Mouse (Mus musculus) embryonic facial prominence, embryonic 14.5 days (tissue): ENCODE data around the gene Ankdd1a. TPM values are rescaled to one million over a fixed set of nuclear protein-coding genes. Genes with fewer than 3 reads are reported as not detected.

ENCODE experiments used
- ATAC-seq: fragments of 200-750 bp; cut with Nextera tagmentation; 2 replicates; pipeline ENCODE4 v1.8.0; 2017; ENCODE audit warnings: low read depth, moderate number of reproducible peaks, moderate TSS enrichment
- DNase-seq: peaks from one replicate; pipeline ENCODE4 v3.0.0-alpha.2; 2015; ENCODE audit warnings: low spot score
- H3K27ac ChIP-seq: fragments of 300-500 bp; sonication (generic); replicated peaks from 2 replicates; pipeline ENCODE4 v1.5.1; 2014; ENCODE audit warnings: low read depth, mild to moderate bottlenecking, low read length, moderate library complexity
- H3K27me3 ChIP-seq: fragments of 300-500 bp; sonication (generic); replicated peaks from 2 replicates; pipeline ENCODE4 v1.6.1; 2014; ENCODE audit warnings: low read length; ENCODE audit not compliant: control insufficient read depth, insufficient read depth
- H3K36me3 ChIP-seq: fragments of 300-500 bp; sonication (generic); 2 replicates; pipeline ENCODE4 v1.6.1; 2014; ENCODE audit warnings: low read length, mixed read lengths; ENCODE audit not compliant: control insufficient read depth, insufficient read depth
- H3K4me1 ChIP-seq: fragments of 300-500 bp; sonication (generic); 2 replicates; pipeline ENCODE4 v1.6.1; 2014; ENCODE audit warnings: antibody characterized with exemption, low read length; ENCODE audit not compliant: control insufficient read depth, insufficient read depth
- H3K4me2 ChIP-seq: fragments of 300-500 bp; sonication (generic); 2 replicates; pipeline ENCODE4 v1.6.1; 2014; ENCODE audit warnings: low read depth, mild to moderate bottlenecking, low read length, moderate library complexity, mixed read lengths
- H3K4me3 ChIP-seq: fragments of 300-500 bp; sonication (generic); 2 replicates; pipeline ENCODE4 v1.5.1; 2014; ENCODE audit warnings: low read depth, mild to moderate bottlenecking, low read length
- H3K9ac ChIP-seq: fragments of 300-500 bp; sonication (generic); 2 replicates; pipeline ENCODE4 v1.6.1; 2014; ENCODE audit warnings: low read depth, mild to moderate bottlenecking, low read length, moderate library complexity, mixed read lengths
- H3K9me3 ChIP-seq: fragments of 300-500 bp; sonication (generic); 2 replicates; pipeline ENCODE4 v1.6.1; 2016; ENCODE audit warnings: low read length; ENCODE audit not compliant: control insufficient read depth
- WGBS: fragments of 180-500 bp; shearing (Covaris S2); extraction: QIAGEN DNeasy Blood & Tissue Kit; methylation state at CpG from one replicate; pipeline ENCODE4 v1.1.7; 2014; 5-methylcytosine and 5-hydroxymethylcytosine counted together
- polyA plus RNA-seq: library from polyadenylated mRNA; unstranded; fragments of >200 nt; fragmentation: Nextera tagmentation; extraction: Ambion mirVana; gene quantifications from 2 replicates; pipeline ENCODE4 v1.2.1, GENCODE M21; 2014

Gene Ankdd1a
- polyA plus RNA-seq, 1 experiment from 2014 or later = not detected

DNA sequence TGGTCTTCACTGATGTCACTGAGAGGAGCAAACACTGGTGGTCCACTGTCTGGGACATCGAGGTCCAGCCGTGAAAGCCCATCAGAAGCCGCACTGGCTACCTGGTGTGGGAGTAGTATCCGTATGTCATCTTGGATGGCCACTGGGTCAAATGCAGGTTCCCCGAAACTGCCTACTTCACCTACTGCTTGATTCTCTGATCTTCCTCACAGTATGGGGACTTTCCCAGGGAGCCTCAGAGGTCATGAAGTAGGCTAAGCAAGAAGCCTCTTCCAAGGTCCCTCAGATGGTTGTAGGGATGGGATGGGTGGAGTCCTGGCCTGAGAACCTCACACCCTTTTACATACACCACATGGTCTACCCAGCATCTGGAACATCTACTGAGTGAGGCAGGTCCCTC, 37.0 kb upstream of the Ankdd1a start:
- H3K4me1 ChIP-seq = peaks cover 14% of the 10 kb centered on the region
- peaks cover 56% of the 10 kb centered on the region for H3K36me3 ChIP-seq
- no peaks in the 10 kb centered on the region for H3K27me3 ChIP-seq
- H3K27ac ChIP-seq = no peak overlapping the region
- DNase-seq (no peak), ATAC-seq (no peak)
- no peak overlapping the region for H3K9ac ChIP-seq
- 95% methylated on average over 5 of the region's 5 CpGs for WGBS
- no peak overlapping the region for H3K4me3 ChIP-seq
- H3K4me2 ChIP-seq = no peak overlapping the region
- no peaks in the 10 kb centered on the region for H3K9me3 ChIP-seq

DNA sequence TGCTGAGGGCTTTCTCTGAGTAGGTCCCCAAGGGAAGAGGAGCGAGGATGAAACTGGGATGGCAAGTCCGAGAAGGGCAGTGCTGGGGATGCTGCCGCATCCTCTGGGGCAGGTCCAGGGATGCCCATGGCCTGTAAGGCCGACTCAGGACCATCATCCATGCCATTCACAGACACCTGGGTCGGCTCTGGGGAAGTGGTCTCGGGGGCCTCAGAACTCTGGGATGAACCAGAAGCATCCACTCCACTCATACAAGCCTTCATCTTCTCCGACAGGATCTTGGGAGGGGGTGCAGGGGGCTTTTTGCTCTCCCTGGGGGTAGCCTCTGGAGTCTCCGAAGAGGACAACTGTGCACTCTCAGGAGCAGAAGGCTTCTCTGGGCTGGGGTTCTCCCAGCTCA, 36.4 kb upstream of the Ankdd1a start:
- Histone ChIP-seq H3K4me2 (no peak overlapping the region), H3K27ac (no peak overlapping the region), H3K36me3 (peaks cover 56% of the 10 kb centered on the region), H3K4me1 (peaks cover 17% of the 10 kb centered on the region), H3K9ac (no peak overlapping the region), H3K27me3 (no peaks in the 10 kb centered on the region), H3K4me3 (no peak overlapping the region), H3K9me3 (no peaks in the 10 kb centered on the region)
- ATAC-seq (no peak), DNase-seq (no peak)
- 90% methylated on average over 8 of the region's 8 CpGs for WGBS

DNA sequence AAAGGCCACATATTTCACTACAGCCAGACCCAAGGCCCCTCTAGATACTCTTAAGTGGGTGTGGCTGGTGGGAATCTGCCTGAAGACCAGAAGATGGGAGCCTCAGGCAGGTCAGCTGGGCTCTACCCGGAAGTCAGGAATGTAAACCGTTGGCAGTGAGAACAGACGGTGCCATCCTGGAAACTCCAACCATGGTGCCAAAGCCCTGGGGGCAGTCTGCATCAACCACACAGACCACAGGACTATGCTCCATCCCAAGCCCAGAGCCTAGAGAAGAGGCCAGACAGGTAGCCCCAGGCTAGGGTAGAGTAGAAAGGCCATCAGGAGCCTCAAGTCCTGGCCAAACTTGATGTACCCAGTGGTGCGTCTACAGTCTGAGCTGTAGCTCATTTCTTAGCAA, 35.6 kb upstream of the Ankdd1a start:
- Histone ChIP-seq H3K9me3 (no peaks in the 10 kb centered on the region), H3K4me2 (no peak overlapping the region), H3K36me3 (peaks cover 56% of the 10 kb centered on the region), H3K9ac (peak overlapping the region; percentile 25; the same call in 1 of the 2 replicates), H3K27ac (peak overlapping the region; percentile 28), H3K4me3 (no peak overlapping the region), H3K4me1 (peaks cover 22% of the 10 kb centered on the region), H3K27me3 (no peaks in the 10 kb centered on the region)
- no peak for DNase-seq
- WGBS = 75% methylated on average over 4 of the region's 4 CpGs
- ATAC-seq = no peak

DNA sequence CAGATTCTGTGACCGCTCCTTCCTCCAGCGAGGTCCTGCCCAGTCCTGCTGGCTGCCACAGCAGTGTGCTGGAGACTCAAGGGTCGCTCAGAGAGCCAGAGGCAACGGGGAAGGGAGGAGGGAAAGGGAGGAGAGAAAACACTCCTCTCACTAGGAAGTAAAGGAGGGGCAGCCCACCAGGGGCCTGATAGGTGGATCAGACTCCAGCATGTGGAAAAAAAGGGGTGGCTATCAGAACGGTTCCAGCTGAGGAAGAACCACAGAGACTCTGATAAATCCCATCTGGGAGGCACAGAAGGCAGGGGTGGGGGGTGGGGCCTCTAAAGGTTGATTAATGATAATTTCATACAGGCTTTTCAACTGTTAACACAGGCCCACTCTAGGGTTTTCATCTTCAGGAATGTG, 35.0 kb upstream of the Ankdd1a start:
- H3K27me3 ChIP-seq = no peaks in the 10 kb centered on the region
- H3K9ac ChIP-seq = peak overlapping the region; percentile 25; the same call in 1 of the 2 replicates
- peaks cover 50% of the 10 kb centered on the region for H3K36me3 ChIP-seq
- DNase-seq = peak; percentile 55
- no peak; the same call in 1 of the 2 replicates for ATAC-seq
- no peak overlapping the region for H3K4me3 ChIP-seq
- 6% methylated on average over 5 of the region's 5 CpGs for WGBS
- peaks cover 27% of the 10 kb centered on the region for H3K4me1 ChIP-seq
- peak overlapping the region; percentile 65 for H3K27ac ChIP-seq
- H3K4me2 ChIP-seq = no peak overlapping the region
- H3K9me3 ChIP-seq = no peaks in the 10 kb centered on the region

DNA sequence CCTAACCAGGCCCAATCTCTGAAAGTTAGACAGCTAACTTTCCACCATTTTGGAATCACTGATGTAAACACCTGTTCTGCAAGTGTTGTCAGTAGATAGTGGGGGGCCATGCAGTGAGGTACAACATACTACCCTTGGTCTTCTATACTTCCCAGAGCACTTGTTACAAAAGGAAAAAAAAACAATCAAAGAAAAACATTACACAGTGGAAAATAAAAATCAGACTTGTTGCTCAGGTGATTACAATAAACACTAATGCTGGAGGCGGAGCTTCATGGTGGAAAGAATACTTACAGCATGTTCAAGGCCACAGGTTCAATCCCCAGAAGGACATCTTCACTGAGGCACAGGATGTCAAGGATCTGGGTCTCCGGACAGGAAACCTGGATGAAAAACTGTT, 32.7 kb upstream of the Ankdd1a start:
- Histone ChIP-seq H3K4me1 (peaks cover 30% of the 10 kb centered on the region), H3K4me3 (no peak overlapping the region), H3K27me3 (no peaks in the 10 kb centered on the region), H3K36me3 (peaks cover 29% of the 10 kb centered on the region), H3K4me2 (no peak overlapping the region), H3K27ac (no peak overlapping the region), H3K9me3 (no peaks in the 10 kb centered on the region), H3K9ac (no peak overlapping the region)
- no peak for DNase-seq
- 97% methylated on average over 2 of the region's 2 CpGs for WGBS
- ATAC-seq = no peak

GRCm38 (mm10) chr9:65552141-65552540, 32.1 kb upstream of the Ankdd1a start:
- Histone ChIP-seq H3K4me1 (peaks cover 30% of the 10 kb centered on the region), H3K36me3 (peaks cover 24% of the 10 kb centered on the region), H3K27me3 (no peaks in the 10 kb centered on the region), H3K9ac (no peak overlapping the region), H3K4me3 (no peak overlapping the region), H3K4me2 (no peak overlapping the region), H3K9me3 (no peaks in the 10 kb centered on the region), H3K27ac (peak overlapping the region; percentile 90; the same call in 1 of the 2 replicates)
- DNase-seq = no peak
- WGBS = 88% methylated on average over 5 of the region's 5 CpGs
- no peak for ATAC-seq

GRCm38 (mm10) chr9:65551035-65551434, 31.0 kb upstream of the Ankdd1a start:
- DNase-seq (peak; percentile 92), ATAC-seq (peak; percentile 83)
- H3K27ac ChIP-seq = peak overlapping the region; percentile 90
- H3K4me3 ChIP-seq = no peak overlapping the region
- WGBS = 9% methylated on average over 5 of the region's 5 CpGs
- H3K9me3 ChIP-seq = no peaks in the 10 kb centered on the region
- H3K27me3 ChIP-seq = no peaks in the 10 kb centered on the region
- no peak overlapping the region for H3K4me2 ChIP-seq
- H3K36me3 ChIP-seq = peaks cover 13% of the 10 kb centered on the region
- 0 out of 2 replicates have a peak overlapping the region, but pooled peaks have one; percentile 25 for H3K9ac ChIP-seq
- H3K4me1 ChIP-seq = peaks cover 36% of the 10 kb centered on the region

DNA sequence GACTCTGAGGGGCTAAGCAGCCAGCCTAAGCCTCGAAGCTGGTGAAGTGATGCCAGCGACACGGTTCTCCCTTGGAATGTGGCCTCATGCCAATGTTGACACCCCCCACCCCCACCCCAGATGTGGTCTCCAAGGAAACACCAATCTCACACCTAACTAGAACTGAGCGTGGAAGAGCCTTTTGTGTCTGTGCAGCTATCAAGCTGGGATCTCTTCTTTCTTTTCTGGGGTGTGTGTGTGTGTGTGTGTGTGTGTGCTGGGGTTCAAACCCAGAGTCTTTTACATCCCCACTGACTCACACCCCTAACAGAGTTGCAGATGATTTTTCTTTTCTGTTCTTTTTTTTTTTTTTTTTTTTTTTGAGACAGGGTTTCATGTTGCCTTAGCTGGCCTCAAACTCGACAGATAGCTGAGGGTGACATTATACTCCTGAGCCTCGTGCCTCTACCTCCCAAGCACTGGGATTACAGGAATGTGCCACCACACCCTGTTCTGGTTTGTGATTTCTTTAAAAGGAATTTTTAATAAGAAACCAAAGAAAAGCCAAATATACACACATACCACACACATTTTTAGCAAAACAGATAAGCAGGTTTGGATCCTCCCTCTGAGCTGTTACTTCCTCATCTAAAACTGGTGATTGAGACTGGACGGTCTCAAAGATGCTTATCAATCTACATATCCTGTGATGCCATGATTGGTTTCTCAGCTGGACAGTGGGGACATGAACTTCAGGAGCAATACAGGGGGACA, 30.3 kb upstream of the Ankdd1a start:
- Histone ChIP-seq H3K27me3 (no peaks in the 10 kb centered on the region), H3K9me3 (no peaks in the 10 kb centered on the region), H3K4me3 (no peak overlapping the region), H3K4me1 (peaks cover 35% of the 10 kb centered on the region), H3K9ac (0 out of 2 replicates have a peak overlapping the region, but pooled peaks have one; percentile 25), H3K36me3 (0 out of 2 replicates have a peak, but pooled peaks cover 5% of the 10 kb centered on the region), H3K4me2 (no peak overlapping the region), H3K27ac (peak overlapping the region; percentile 90)
- ATAC-seq (no peak), DNase-seq (peak; percentile 52)
- 21% methylated on average over 6 of the region's 7 CpGs for WGBS

GRCm38 (mm10) chr9:65549643-65550042, 29.6 kb upstream of the Ankdd1a start:
- WGBS = 79% methylated on average over 5 of the region's 5 CpGs
- ATAC-seq (no peak), DNase-seq (no peak)
- no peak overlapping the region for H3K4me3 ChIP-seq
- H3K27ac ChIP-seq = peak overlapping the region; percentile 90; the same call in 1 of the 2 replicates
- H3K9me3 ChIP-seq = no peaks in the 10 kb centered on the region
- 0 out of 2 replicates have a peak, but pooled peaks cover 5% of the 10 kb centered on the region for H3K36me3 ChIP-seq
- H3K4me2 ChIP-seq = no peak overlapping the region
- H3K27me3 ChIP-seq = no peaks in the 10 kb centered on the region
- H3K4me1 ChIP-seq = peaks cover 30% of the 10 kb centered on the region
- no peak overlapping the region for H3K9ac ChIP-seq
